Mouse (Mus musculus) stomach, embryonic 14.5 days (tissue): ENCODE results near the gene Dclre1a. TPM values are rescaled to one million over a fixed set of nuclear protein-coding genes. Genes with fewer than 3 reads are reported as not detected.
"Not testable (repeated sequence)": the region's sequence is repeated elsewhere in the genome, so short reads cannot be mapped to it uniquely, and the experiment has no call there.

ENCODE experiments used
- ATAC-seq: fragments of 200-750 bp; cut with Nextera tagmentation; 2 replicates; pipeline ENCODE4 v1.8.0; 2017; ENCODE audit warnings: low read depth, moderate TSS enrichment; ENCODE audit not compliant: insufficient number of reproducible peaks, insufficient read depth, low FRiP score
- H3K27ac ChIP-seq: fragments of 300-500 bp; sonication (generic); 2 replicates; pipeline ENCODE4 v1.5.1; 2014; ENCODE audit warnings: mild to moderate bottlenecking, low read length, moderate library complexity, mixed read lengths
- H3K27me3 ChIP-seq: fragments of 300-500 bp; sonication (generic); 2 replicates; pipeline ENCODE4 v1.6.1; 2014; ENCODE audit warnings: low read length, control low read depth, mixed read lengths; ENCODE audit not compliant: control insufficient read depth, insufficient read depth
- H3K36me3 ChIP-seq: fragments of 300-500 bp; sonication (generic); 2 replicates; pipeline ENCODE4 v1.6.1; 2014; ENCODE audit warnings: mild to moderate bottlenecking, control low read depth, low read length, moderate library complexity, mixed read lengths; ENCODE audit not compliant: control insufficient read depth, insufficient read depth
- H3K4me1 ChIP-seq: fragments of 300-500 bp; sonication (generic); 2 replicates; pipeline ENCODE4 v1.6.1; 2014; ENCODE audit warnings: low read length, control low read depth, mixed read lengths; ENCODE audit not compliant: control insufficient read depth, insufficient read depth
- H3K4me2 ChIP-seq: fragments of 300-500 bp; sonication (generic); replicated peaks from 2 replicates; pipeline ENCODE4 v1.6.1; 2014; ENCODE audit warnings: low read depth, low read length, control low read depth
- H3K4me3 ChIP-seq: fragments of 300-500 bp; sonication (generic); 2 replicates; pipeline ENCODE4 v1.5.1; 2014; ENCODE audit warnings: low read depth, low read length, control low read depth
- H3K9ac ChIP-seq: fragments of 300-500 bp; sonication (generic); replicated peaks from 2 replicates; pipeline ENCODE4 v1.6.1; 2014; ENCODE audit warnings: low read depth, mild to moderate bottlenecking, control low read depth, low read length, moderate library complexity, mixed read lengths
- H3K9me3 ChIP-seq: fragments of 300-500 bp; sonication (generic); 2 replicates; pipeline ENCODE4 v1.6.1; 2016; ENCODE audit warnings: low read depth, low read length, control low read depth; ENCODE audit not compliant: control insufficient read depth
- WGBS: fragments of 180-500 bp; shearing (Covaris S2); extraction: QIAGEN DNeasy Blood & Tissue Kit; methylation state at CpG from one replicate; pipeline ENCODE4 v1.1.7; 2014; 5-methylcytosine and 5-hydroxymethylcytosine counted together
- polyA plus RNA-seq: library from polyadenylated mRNA; unstranded; fragments of >200 nt; fragmentation: Nextera tagmentation; extraction: Ambion mirVana; gene quantifications from 2 replicates; pipeline ENCODE4 v1.2.1, GENCODE M21; 2014

Dclre1a gene
- polyA plus RNA-seq, 1 experiment from 2014 or later: 21.8 TPM

DNA sequence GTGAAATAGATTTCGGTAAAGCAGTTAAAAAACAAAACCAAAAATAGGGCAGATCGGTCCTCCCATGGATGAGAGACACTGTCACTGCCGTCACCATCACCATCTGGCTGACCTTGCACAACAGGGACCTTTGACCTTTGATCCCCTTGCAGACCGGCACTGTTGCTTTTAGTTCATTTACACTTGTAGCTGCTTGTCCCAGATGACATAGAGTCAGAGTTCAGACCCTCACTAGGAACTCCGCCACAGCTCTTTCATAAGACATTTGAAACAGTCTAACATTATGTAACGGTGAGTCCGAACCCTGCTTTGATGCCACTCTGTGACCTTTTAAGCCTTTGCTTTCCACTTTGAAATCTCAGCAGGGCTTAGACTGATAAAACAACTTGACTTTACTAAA is 28.6 kb downstream of the Dclre1a start:
- not testable (repeated sequence) for H3K4me1 ChIP-seq, H3K4me3 ChIP-seq
- no CpG with 5 or more reads among the region's 7 CpGs for WGBS

DNA sequence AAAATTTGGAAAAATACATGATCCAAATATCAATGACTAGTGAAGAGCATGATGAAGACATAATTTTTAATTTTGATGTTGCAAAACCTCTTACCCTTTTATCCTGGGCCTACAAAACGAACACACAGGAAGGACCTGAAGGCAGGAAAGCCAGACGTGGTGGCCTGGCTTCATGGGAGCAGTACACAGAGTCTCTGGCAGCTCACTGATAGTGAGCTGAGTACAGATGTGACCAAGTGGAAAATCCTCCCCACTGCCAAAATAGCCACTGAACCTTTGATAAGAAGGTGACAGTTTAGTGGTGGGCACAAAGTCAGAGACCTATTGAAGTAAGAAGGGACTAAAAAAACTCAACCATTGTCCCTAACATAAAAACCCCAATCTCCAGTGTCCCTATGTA is 34.5 kb downstream of the Dclre1a start:
- H3K27ac ChIP-seq, H3K9me3 ChIP-seq, ATAC-seq, H3K36me3 ChIP-seq, H3K4me1 ChIP-seq, H3K4me2 ChIP-seq, H3K4me3 ChIP-seq, H3K9ac ChIP-seq, H3K27me3 ChIP-seq: not testable (repeated sequence)
- WGBS: no CpG with 5 or more reads among the region's 2 CpGs

More for the DNA sequence above, 28.6 kb downstream of the Dclre1a start:
- ATAC-seq, H3K27me3 ChIP-seq, H3K9me3 ChIP-seq, H3K27ac ChIP-seq, H3K9ac ChIP-seq, H3K36me3 ChIP-seq, H3K4me2 ChIP-seq: not testable (repeated sequence)

DNA sequence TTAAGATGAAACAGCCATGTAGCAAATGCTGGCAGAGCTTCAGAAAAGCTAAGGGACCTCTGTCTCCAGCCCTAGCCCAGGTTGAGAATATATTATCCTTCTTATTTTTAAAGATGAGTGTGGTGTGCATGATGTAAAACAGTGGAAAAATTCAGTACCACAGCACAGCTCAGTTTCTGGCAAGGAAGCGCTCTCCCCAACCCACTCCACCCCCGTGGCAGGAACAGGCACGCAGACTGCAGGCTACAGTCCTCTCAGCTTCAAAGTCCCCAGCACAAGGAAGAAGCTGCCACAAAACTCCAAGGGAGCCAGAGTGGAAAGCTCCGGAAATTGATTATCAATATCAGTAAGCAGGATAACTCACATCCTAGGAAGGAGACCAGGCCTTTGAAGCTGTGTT is 36.8 kb downstream of the Dclre1a start:
- H3K36me3 ChIP-seq, H3K27ac ChIP-seq, ATAC-seq, H3K4me1 ChIP-seq, H3K27me3 ChIP-seq, H3K9ac ChIP-seq, H3K4me3 ChIP-seq, H3K4me2 ChIP-seq, H3K9me3 ChIP-seq: not testable (repeated sequence)
- no CpG with 5 or more reads among the region's 4 CpGs for WGBS

DNA sequence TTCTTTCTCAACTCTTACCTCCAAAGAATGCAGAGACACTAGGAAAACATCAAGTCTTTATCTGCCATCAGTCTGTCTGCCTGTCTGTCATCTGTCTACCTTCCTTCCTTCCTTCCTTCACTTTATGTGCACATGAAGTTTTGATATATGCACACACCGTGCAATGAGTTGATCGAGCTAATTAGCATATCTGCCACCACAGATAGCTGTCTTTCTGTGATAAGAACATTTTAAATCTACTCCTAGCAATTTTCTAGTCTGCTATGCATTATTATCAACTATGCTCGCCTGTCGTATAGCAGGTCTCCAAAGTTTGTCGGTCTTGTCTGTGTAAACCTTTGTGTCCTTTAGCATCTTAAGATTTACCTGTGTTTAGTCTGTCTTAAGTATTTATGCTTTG is 44.5 kb downstream of the Dclre1a start:
- ATAC-seq, H3K27me3 ChIP-seq, H3K4me1 ChIP-seq, H3K4me3 ChIP-seq, H3K27ac ChIP-seq, H3K9me3 ChIP-seq, H3K9ac ChIP-seq, H3K4me2 ChIP-seq, H3K36me3 ChIP-seq: not testable (repeated sequence)
- WGBS: no CpG with 5 or more reads among the region's 5 CpGs

DNA sequence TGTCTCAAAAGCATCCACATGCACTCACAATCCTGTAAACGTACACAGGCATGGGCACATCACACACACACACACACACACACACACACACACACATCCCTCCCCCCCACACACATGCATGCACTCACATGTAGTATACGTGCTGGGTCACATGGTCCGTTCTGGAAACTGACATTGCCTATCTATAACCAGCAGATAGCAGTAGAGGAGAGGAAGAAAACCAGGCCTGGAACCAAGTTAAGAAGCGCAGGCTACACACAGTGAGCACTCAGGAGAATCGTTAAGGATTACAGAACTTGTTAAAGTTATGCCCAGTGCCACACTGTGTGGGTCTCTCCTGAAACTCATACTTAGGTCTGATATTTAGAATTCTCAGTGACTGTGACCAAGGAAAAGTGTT is 45.0 kb downstream of the Dclre1a start:
- not testable (repeated sequence) for H3K27me3 ChIP-seq, H3K9ac ChIP-seq, H3K9me3 ChIP-seq, H3K4me1 ChIP-seq, H3K4me3 ChIP-seq, H3K36me3 ChIP-seq, ATAC-seq, H3K4me2 ChIP-seq, H3K27ac ChIP-seq
- no CpG with 5 or more reads among the region's 5 CpGs for WGBS

DNA sequence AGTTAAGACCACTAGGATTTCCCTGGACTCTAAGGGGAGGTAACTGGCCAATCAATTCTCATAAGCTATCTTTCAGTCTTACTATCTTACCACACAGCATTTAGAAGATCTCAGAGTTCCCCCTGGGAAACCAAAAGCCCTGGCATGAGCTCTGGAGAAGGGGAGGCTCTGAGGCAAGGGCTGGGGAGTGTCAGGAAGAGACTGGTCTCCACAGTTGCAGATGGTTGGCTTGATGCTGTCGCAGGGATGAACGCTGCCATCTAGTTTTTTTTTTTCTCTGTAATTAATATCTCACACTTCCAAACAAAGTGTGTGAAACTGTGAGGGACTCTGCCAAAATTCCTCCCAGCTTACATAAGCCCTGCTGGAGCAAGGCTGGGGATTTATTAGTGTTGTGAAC is 53.9 kb downstream of the Dclre1a start:
- not testable (repeated sequence) for H3K4me3 ChIP-seq, H3K9me3 ChIP-seq, H3K4me1 ChIP-seq, H3K4me2 ChIP-seq, H3K9ac ChIP-seq, H3K36me3 ChIP-seq, ATAC-seq, H3K27ac ChIP-seq, H3K27me3 ChIP-seq
- WGBS: no CpG with 5 or more reads among the region's 2 CpGs

DNA sequence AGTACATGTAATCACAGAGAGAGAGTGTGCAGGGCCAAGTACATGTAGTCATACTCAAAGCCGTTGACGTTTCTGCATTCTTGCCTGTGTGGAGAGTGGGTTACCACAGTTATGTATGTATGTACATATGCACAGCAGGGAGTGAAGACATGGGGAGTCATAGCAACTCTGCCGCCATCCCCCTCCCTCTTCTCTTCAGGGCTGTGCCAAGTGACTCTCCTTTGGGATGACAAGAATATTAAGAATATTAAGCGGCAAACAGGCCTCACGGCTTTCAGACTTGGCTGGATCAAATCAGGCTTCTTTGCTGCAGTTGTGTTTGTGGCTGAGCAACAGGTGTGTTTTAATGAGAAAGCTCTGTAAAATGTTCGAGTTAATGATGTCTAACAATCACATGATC is 58.4 kb downstream of the Dclre1a start:
- no peaks in the 10 kb centered on the region for H3K27me3 ChIP-seq
- no peak overlapping the region for H3K27ac ChIP-seq
- 0 out of 2 replicates have a peak, but pooled peaks cover 6% of the 10 kb centered on the region for H3K4me1 ChIP-seq
- H3K4me3 ChIP-seq: no peak overlapping the region
- no peaks in the 10 kb centered on the region for H3K9me3 ChIP-seq
- no peak overlapping the region for H3K9ac ChIP-seq
- no peak overlapping the region for H3K4me2 ChIP-seq
- 81% methylated on average over 6 of the region's 6 CpGs for WGBS
- no peak for ATAC-seq
- H3K36me3 ChIP-seq: no peaks in the 10 kb centered on the region

DNA sequence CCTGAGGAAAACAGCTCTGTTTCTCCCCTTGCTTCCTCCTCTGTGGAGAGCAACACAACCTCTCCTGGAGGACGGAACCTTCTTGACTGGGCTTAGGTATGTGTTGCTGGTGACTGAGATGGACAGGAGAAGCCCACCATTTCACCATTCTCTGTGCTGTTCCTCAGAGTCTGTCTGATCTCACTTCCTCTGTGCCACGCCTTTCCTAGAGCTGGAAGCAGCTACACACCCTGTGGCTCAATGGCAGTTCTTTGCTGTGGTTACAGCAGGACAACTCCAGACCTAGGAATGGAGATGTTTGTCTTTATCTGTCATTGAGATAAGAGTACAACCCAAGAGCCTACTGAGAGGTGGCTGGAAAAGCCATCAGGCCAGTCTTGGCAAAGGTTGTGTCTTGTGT is 60.7 kb downstream of the Dclre1a start:
- Histone ChIP-seq H3K9me3 (no peaks in the 10 kb centered on the region), H3K27me3 (no peaks in the 10 kb centered on the region), H3K36me3 (no peaks in the 10 kb centered on the region), H3K4me1 (0 out of 2 replicates have a peak, but pooled peaks cover 6% of the 10 kb centered on the region), H3K4me3 (no peak overlapping the region), H3K4me2 (no peak overlapping the region), H3K27ac (no peak overlapping the region), H3K9ac (no peak overlapping the region)
- ATAC-seq: no peak
- 87% methylated on average over 2 of the region's 2 CpGs for WGBS

DNA sequence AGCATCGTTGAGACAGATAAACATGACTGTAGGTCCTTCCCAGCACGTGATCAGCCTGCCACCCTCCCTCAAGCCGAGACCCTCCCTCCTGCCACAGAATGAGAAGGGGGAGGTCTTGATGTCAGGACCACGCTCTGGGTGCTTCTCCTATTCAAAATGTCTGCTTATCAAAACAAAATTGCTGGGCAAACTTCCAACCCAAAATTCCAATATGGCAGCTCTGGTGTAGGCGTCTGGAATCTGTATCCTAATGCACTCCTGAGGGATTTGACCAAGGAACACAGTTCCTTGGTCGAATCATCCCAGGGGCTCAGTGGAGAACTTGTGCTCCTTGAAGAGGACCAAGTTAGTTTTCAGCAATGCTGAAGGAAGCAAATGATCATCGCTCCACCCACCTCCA is 61.1 kb downstream of the Dclre1a start:
- no peak overlapping the region for H3K4me3 ChIP-seq
- no peaks in the 10 kb centered on the region for H3K9me3 ChIP-seq
- H3K27ac ChIP-seq: no peak overlapping the region
- 71% methylated on average over 7 of the region's 7 CpGs for WGBS
- no peak overlapping the region for H3K4me2 ChIP-seq
- H3K27me3 ChIP-seq: no peaks in the 10 kb centered on the region
- H3K9ac ChIP-seq: no peak overlapping the region
- 0 out of 2 replicates have a peak, but pooled peaks cover 6% of the 10 kb centered on the region for H3K4me1 ChIP-seq
- no peak for ATAC-seq
- H3K36me3 ChIP-seq: no peaks in the 10 kb centered on the region
